Mouse (Mus musculus) heart, postnatal 0 days (tissue): Measurements from ENCODE around the gene Mrps26.

Source experiments
- CTCF ChIP-seq: IDR thresholded peaks from 2 replicates; pipeline ENCODE4 v1.5.1; 2016; ENCODE audit warnings: antibody characterized with exemption, control low read depth, low read depth
- EP300 ChIP-seq: IDR thresholded peaks from 2 replicates; pipeline ENCODE4 v1.6.1; 2016; ENCODE audit warnings: antibody characterized with exemption, low read depth

DNA sequence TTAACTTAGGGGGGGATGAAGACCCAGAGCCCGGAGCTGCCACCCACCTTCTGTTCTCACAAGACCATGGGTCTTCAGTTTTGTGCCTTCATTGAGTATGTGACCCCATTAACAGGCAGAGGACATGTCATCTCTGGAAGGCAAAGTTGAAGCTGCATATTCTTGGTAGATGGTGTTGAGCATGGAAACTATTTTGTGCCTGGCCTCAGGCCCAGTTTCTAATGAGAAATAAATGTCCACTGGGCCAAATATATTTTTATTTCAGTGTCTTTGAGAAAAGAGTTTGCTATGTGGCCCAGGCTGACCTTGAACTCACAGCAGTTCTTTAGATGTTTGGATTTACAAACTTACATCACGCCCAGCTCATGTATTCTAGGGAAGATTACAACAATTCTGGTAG is 26.2 kb downstream of the Mrps26 start:
- TF ChIP-seq EP300 = no peak
- no peak for TF ChIP-seq CTCF
